Mouse (Mus musculus) liver, adult 2 months (tissue): ENCODE measurements around the gene Gabbr1. TPM values are rescaled to one million over a fixed set of nuclear protein-coding genes. Genes with fewer than 3 reads are reported as not detected.

Experiments used
- DNase-seq: peaks from one replicate; pipeline ENCODE4 v3.0.0-alpha.2; 2011; ENCODE audit warnings: low read depth, low spot score; ENCODE audit errors: extremely low read depth
- H3K27ac ChIP-seq: fragments of 200-500 bp; replicated peaks from 2 replicates; pipeline ENCODE4 v1.5.1; 2012; ENCODE audit warnings: low read depth, mild to moderate bottlenecking, control low read depth, inconsistent platforms, low read length; ENCODE audit not compliant: insufficient read depth
- H3K27me3 ChIP-seq: fragments of 200-500 bp; 2 replicates; pipeline ENCODE4 v1.6.1; 2012; ENCODE audit warnings: mild to moderate bottlenecking, moderate library complexity, low read length, inconsistent platforms; ENCODE audit not compliant: control insufficient read depth, insufficient read depth
- H3K36me3 ChIP-seq: fragments of 200-500 bp; 2 replicates; pipeline ENCODE4 v1.6.1; 2012; ENCODE audit warnings: low read length, inconsistent platforms; ENCODE audit not compliant: control insufficient read depth, insufficient read depth
- H3K4me1 ChIP-seq: fragments of 200-500 bp; 2 replicates; pipeline ENCODE4 v1.6.1; 2011; ENCODE audit warnings: low read length; ENCODE audit not compliant: control insufficient read depth, insufficient read depth
- H3K4me3 ChIP-seq: fragments of 200-500 bp; 2 replicates; pipeline ENCODE4 v1.5.1; 2011; ENCODE audit warnings: low read depth, mild to moderate bottlenecking, control low read depth, low read length, moderate library complexity; ENCODE audit not compliant: insufficient read depth
- H3K79me2 ChIP-seq: fragments of 200-500 bp; 2 replicates; pipeline ENCODE4 v1.6.1; 2012; ENCODE audit warnings: inconsistent platforms, mild to moderate bottlenecking, low read length, moderate library complexity; ENCODE audit not compliant: control insufficient read depth, insufficient read depth
- H3K9ac ChIP-seq: fragments of 200-500 bp; 2 replicates; pipeline ENCODE4 v1.6.1; 2012; ENCODE audit warnings: low read depth, mild to moderate bottlenecking, control low read depth, inconsistent platforms, low read length
- CTCF ChIP-seq: fragments of 200-500 bp; IDR thresholded peaks from 2 replicates; pipeline ENCODE4 v1.5.1; 2011; ENCODE audit warnings: low read depth, low read length, control low read depth
- POLR2A ChIP-seq: fragments of 200-500 bp; IDR thresholded peaks from 2 replicates; pipeline ENCODE4 v1.6.1; 2011; ENCODE audit warnings: low read length, control low read depth; ENCODE audit not compliant: insufficient read depth; ENCODE audit errors: extremely low read depth
- WGBS: fragments of 180-500 bp; shearing (Covaris S2); methylation state at CpG from one replicate; pipeline ENCODE4 v1.1.7; 2018; 5-methylcytosine and 5-hydroxymethylcytosine counted together
- polyA plus RNA-seq: library from polyadenylated mRNA; depleted of rRNA; stranded (reverse); fragments of >200 nt; gene quantifications from 2 replicates; pipeline ENCODE4 v1.2.3, GENCODE M21; 2012
- total RNA-seq: library from RNA; depleted of rRNA; stranded (reverse); fragments of >200 nt; gene quantifications from 2 replicates; pipeline ENCODE4 v1.2.3, GENCODE M21; 2014

Gabbr1 gene
- total and polyA plus RNA-seq, 2 experiments: 1.2 to 3.2 TPM

GRCm38 (mm10) chr17:37028683-37029120, 17.1 kb upstream of the Gabbr1 start:
- Histone ChIP-seq H3K36me3 (no peaks in the 10 kb centered on the region), H3K4me1 (no peaks in the 10 kb centered on the region; the same call in 1 of the 2 replicates), H3K27me3 (no peaks in the 10 kb centered on the region), H3K27ac (no peak overlapping the region), H3K79me2 (no peaks in the 10 kb centered on the region), H3K9ac (peak overlapping the region; percentile 47), H3K4me3 (peak overlapping the region; percentile 67)
- DNase-seq: peak; percentile 39
- 1% methylated on average over 14 of the region's 14 CpGs for WGBS
- no peak for TF ChIP-seq POLR2A
- TF ChIP-seq CTCF: no peak

- no peak for TF ChIP-seq POLR2A
- TF ChIP-seq CTCF: no peak
- Histone ChIP-seq H3K4me3 (no peak overlapping the region), H3K27me3 (no peaks in the 10 kb centered on the region), H3K79me2 (no peaks in the 10 kb centered on the region), H3K9ac (no peak overlapping the region), H3K4me1 (no peaks in the 10 kb centered on the region; the same call in 1 of the 2 replicates), H3K27ac (no peak overlapping the region), H3K36me3 (no peaks in the 10 kb centered on the region)
- 73% methylated on average over 8 of the region's 8 CpGs for WGBS
- no peak for DNase-seq
These were observed 16.6 kb upstream of the Gabbr1 start for GRCm38 (mm10) chr17:37029162-37029561.

DNA sequence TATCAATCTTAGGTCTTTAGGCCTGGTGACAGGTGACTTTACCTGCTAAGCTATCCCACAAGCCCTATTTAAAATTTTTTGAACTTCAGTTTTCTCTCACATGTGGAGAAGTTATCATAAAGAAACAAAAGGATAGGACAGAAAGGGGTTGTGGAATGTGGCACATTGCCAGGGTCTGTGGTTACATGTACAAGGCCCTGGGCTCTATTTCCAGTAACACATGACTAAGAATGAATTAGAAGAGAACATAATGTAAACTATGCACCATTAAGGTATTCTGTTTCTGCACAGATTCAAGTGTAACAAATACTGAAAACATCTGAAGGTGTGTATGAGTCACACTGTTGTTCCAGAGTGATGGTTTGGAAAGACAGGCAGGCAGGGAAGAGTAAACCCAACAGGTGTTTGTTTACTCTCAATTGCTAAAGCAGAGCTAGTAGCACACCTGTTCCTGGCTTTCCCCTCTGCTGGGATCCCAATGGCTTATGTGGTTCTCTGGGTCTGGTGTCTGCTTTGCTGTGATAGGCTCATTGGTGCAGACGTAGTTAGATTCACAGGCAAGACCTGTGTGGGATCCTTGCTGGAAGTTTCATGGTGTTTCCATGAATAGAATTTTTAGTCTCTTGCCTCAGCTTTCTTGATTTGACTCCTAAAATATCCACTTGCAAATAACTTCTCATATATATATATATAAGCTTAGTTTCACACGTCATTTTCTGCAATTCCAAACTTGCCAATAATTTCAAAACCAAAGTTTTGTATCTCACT, 6.5 kb upstream of the Gabbr1 start:
- Histone ChIP-seq H3K36me3 (no peaks in the 10 kb centered on the region), H3K27me3 (no peaks in the 10 kb centered on the region), H3K79me2 (no peaks in the 10 kb centered on the region), H3K4me1 (no peaks in the 10 kb centered on the region), H3K9ac (no peak overlapping the region), H3K4me3 (no peak overlapping the region), H3K27ac (no peak overlapping the region)
- TF ChIP-seq POLR2A (no peak), CTCF (no peak)
- WGBS: 72% methylated on average over 2 of the region's 2 CpGs
- DNase-seq: no peak

DNA sequence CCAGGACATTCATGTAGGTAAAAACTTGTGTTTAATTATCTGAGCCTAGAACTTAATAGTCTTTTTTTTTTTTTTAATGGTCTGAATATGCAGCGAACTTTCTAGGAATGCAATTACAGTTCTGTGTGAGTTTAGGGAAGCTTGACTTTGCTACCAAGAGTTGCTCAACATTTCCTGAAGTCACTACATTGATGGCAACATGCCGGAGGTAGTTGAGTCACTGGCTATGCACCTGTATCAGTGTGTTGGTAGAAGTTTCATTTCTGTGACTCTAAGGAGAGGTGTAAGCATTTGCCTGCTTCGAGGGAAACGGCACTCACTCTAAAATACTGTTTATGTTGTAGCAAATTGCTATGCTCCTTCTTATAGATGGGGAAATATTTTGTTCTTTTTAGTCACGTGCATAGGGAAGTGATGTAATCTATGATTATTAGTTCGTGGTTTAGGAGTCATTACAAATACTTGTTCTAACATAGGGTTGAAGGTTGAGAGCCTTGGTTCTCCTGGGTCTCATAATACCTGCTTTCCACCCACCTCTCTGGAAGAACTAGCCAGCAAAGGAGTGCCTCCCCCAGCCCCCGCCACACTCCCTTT, 1.0 kb upstream of the Gabbr1 start:
- Histone ChIP-seq H3K9ac (no peak overlapping the region), H3K27me3 (peaks cover 16% of the 10 kb centered on the region), H3K27ac (no peak overlapping the region), H3K4me3 (no peak overlapping the region), H3K79me2 (no peaks in the 10 kb centered on the region), H3K36me3 (no peaks in the 10 kb centered on the region), H3K4me1 (peaks cover 6% of the 10 kb centered on the region)
- WGBS: 52% methylated on average over 7 of the region's 7 CpGs
- TF ChIP-seq CTCF (no peak), POLR2A (no peak)
- DNase-seq: peak; percentile 53

DNA sequence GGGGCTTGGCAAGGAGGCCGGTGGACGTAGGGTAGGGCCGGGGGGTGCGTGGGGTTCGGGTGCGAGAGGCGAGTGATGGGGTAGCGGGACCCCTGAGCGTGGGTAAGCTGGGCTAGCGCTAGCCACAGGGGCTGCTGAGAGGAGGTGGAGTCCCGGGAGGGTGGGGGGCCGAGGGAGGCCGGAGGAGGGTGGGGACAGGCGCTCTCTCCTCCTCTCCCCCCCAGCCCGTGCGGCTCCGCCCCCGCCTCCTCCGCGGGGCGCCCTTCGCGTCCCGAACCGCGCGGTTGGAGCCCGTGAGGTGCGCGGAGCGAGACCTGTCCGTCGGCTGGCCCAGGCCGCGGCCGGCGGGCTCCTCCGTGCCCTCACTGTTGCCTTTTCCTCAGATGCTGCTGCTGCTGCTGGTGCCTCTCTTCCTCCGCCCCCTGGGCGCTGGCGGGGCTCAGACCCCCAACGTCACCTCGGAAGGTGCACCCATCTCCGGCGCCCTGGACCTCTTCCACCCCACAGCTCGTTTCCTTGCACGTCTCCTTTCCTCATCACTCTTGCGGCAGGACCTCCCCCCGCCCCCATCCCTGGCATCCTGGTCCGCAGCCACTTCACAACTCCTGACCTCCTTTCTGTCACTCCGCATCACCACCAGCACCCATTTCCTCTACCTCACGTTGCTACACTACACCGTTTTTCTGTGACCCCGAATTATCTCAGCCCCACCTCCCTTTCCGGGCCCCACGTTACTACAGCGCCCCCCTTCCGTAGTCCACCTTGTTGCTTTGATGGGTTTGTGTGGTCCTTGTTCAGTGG, 746 bp downstream of the Gabbr1 start:
- TF ChIP-seq CTCF (no peak), POLR2A (no peak)
- H3K36me3 ChIP-seq: no peaks in the 10 kb centered on the region
- no peak for DNase-seq
- H3K79me2 ChIP-seq: no peaks in the 10 kb centered on the region
- peaks cover 33% of the 10 kb centered on the region for H3K27me3 ChIP-seq
- 4% methylated on average over 49 of the region's 58 CpGs for WGBS
- peak overlapping the region; percentile 68 for H3K4me3 ChIP-seq
- H3K27ac ChIP-seq: no peak overlapping the region
- peak overlapping the region; percentile 79 for H3K9ac ChIP-seq
- H3K4me1 ChIP-seq: peaks cover 8% of the 10 kb centered on the region
